Mouse (Mus musculus): Measurements from ENCODE around the gene Gins2. TPM values are rescaled to one million over a fixed set of nuclear protein-coding genes. Genes with fewer than 3 reads are reported as not detected.
A peak's percentile ranks its signal among the peaks of the same experiment; 100 is the strongest.

Gene Gins2
- polyA plus RNA-seq, 1 experiment = 48.3 TPM

DNA sequence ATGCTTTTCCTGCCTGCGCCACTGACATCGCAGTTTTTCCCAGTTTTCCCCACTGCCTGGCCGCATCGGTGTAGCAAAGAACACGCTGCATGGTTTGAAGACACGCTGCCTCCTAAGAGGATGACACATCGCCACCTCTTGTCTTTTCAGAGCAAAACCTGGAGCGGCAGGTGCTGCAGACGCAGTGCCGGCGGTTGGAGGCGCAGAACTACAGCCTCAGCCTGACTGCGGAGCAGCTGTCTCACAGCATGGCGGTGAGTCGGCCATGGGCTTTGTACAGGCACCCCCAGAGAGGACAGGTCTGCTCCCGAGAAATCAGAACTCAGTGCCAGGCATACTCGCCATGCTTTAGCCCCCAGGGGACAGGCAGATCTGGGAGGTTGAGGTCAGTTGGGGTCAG, 11.3 kb downstream of the Gins2 start:
- 98% methylated on average over 17 of the region's 17 CpGs for WGBS
- no peak overlapping the region for H3K27ac ChIP-seq (ENCODE audit: control insufficient read depth, insufficient read depth, low read length)
- H3K4me3 ChIP-seq (ENCODE audit: control insufficient read depth, insufficient read depth, low read length) = no peak overlapping the region
- DNase-seq = no peak
- no peaks in the 10 kb centered on the region for H3K27me3 ChIP-seq (ENCODE audit: control insufficient read depth, insufficient read depth, low read length)
- H3K4me1 ChIP-seq (replicated peaks; ENCODE audit: control insufficient read depth, insufficient read depth, low read length) = no peaks in the 10 kb centered on the region
- H3K36me3 ChIP-seq (ENCODE audit: control insufficient read depth, insufficient read depth, low read length) = peaks cover 76% of the 10 kb centered on the region
- TF ChIP-seq POLR2A (IDR thresholded peaks at IDR 0.05; ENCODE audit: control insufficient read depth, extremely low read depth, insufficient read depth, low read length, poor library complexity) = no peak
- TF ChIP-seq CTCF (IDR thresholded peaks at IDR 0.05; ENCODE audit: borderline replicate concordance, control insufficient read depth, extremely low read depth, insufficient read depth, low read length, poor library complexity) = no peak

DNA sequence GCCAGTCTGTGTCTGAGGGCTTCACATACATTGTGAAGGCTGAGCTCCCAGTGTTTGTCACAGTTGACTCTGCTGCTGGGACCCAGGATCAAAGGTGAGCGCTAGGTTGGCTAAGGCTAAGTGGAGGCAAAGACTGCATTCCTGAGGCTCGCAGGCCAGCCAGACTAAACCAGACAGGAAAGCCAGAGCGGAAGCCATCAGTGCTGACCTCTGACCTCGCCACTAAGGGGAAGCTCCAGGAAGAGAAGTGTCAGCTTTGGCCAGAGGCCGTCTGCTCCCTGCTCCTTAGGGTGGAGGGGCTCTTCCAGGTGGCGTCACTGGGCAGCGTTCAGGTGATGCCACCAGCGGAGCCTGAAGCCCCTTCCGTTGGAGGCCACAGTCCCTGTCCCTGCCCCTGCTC, 13.3 kb downstream of the Gins2 start:
- TF ChIP-seq CTCF (IDR thresholded peaks at IDR 0.05; ENCODE audit: borderline replicate concordance, control insufficient read depth, extremely low read depth, insufficient read depth, low read length, poor library complexity) (no peak), POLR2A (IDR thresholded peaks at IDR 0.05; ENCODE audit: control insufficient read depth, extremely low read depth, insufficient read depth, low read length, poor library complexity) (no peak)
- no peaks in the 10 kb centered on the region for H3K27me3 ChIP-seq (ENCODE audit: control insufficient read depth, insufficient read depth, low read length)
- no peak for DNase-seq
- H3K4me3 ChIP-seq (ENCODE audit: control insufficient read depth, insufficient read depth, low read length) = no peak overlapping the region
- peaks cover 6% of the 10 kb centered on the region for H3K4me1 ChIP-seq (replicated peaks; ENCODE audit: control insufficient read depth, insufficient read depth, low read length)
- 94% methylated on average over 9 of the region's 9 CpGs for WGBS
- H3K27ac ChIP-seq (ENCODE audit: control insufficient read depth, insufficient read depth, low read length) = no peak overlapping the region
- peaks cover 96% of the 10 kb centered on the region for H3K36me3 ChIP-seq (ENCODE audit: control insufficient read depth, insufficient read depth, low read length)

DNA sequence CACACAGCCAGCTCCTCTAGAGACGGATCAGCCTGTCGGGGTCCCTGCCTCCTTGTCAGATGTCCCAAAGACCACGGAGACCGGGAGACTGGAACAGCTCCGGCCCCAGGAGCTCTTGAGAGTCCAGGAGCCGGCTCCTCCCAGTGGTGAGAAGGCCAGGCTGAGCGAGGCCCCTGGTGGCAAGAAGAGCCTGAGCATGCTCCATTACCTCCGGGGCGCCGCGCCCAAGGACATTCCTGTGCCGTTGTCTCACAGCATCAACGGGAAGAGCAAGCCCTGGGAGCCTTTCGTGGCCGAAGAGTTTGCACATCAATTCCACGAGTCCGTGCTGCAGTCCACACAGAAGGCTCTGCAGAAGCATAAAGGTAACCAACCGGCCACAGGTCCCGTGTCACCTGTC, 14.2 kb downstream of the Gins2 start:
- 94% methylated on average over 19 of the region's 19 CpGs for WGBS
- H3K36me3 ChIP-seq (ENCODE audit: control insufficient read depth, insufficient read depth, low read length) = peaks cover 97% of the 10 kb centered on the region
- no peak overlapping the region for H3K4me3 ChIP-seq (ENCODE audit: control insufficient read depth, insufficient read depth, low read length)
- no peak overlapping the region for H3K27ac ChIP-seq (ENCODE audit: control insufficient read depth, insufficient read depth, low read length)
- peaks cover 6% of the 10 kb centered on the region for H3K4me1 ChIP-seq (replicated peaks; ENCODE audit: control insufficient read depth, insufficient read depth, low read length)
- DNase-seq = no peak
- no peaks in the 10 kb centered on the region for H3K27me3 ChIP-seq (ENCODE audit: control insufficient read depth, insufficient read depth, low read length)
- TF ChIP-seq CTCF (IDR thresholded peaks at IDR 0.05; ENCODE audit: borderline replicate concordance, control insufficient read depth, extremely low read depth, insufficient read depth, low read length, poor library complexity) (no peak), POLR2A (IDR thresholded peaks at IDR 0.05; ENCODE audit: control insufficient read depth, extremely low read depth, insufficient read depth, low read length, poor library complexity) (no peak)

DNA sequence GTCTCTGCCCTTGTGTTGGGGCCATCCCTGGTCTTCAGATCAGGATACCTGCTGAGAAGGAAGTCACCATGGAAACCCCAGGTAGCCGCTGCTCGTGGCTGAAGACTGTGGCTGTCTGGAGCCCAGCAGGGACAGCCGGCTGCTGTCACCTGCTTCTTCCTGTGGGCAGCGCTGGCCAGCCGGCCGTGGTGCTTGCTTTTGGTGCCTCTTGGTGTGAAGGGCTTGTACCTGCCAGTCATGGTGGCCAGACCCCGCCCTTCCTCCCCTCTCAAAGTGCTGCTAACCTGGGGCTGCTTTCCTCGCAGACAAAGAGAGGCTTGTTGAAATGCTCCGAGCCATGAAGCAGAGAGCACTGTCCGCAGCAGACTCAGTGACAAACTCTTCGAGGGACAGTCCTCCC, 15.2 kb downstream of the Gins2 start:
- Histone ChIP-seq H3K4me3 (ENCODE audit: control insufficient read depth, insufficient read depth, low read length) (no peak overlapping the region), H3K27ac (ENCODE audit: control insufficient read depth, insufficient read depth, low read length) (no peak overlapping the region), H3K36me3 (ENCODE audit: control insufficient read depth, insufficient read depth, low read length) (peaks cover 99% of the 10 kb centered on the region), H3K4me1 (replicated peaks; ENCODE audit: control insufficient read depth, insufficient read depth, low read length) (peaks cover 6% of the 10 kb centered on the region), H3K27me3 (ENCODE audit: control insufficient read depth, insufficient read depth, low read length) (no peaks in the 10 kb centered on the region)
- TF ChIP-seq POLR2A (IDR thresholded peaks at IDR 0.05; ENCODE audit: control insufficient read depth, extremely low read depth, insufficient read depth, low read length, poor library complexity) = no peak
- no peak for TF ChIP-seq CTCF (IDR thresholded peaks at IDR 0.05; ENCODE audit: borderline replicate concordance, control insufficient read depth, extremely low read depth, insufficient read depth, low read length, poor library complexity)
- DNase-seq = no peak
- WGBS = 91% methylated on average over 11 of the region's 11 CpGs

DNA sequence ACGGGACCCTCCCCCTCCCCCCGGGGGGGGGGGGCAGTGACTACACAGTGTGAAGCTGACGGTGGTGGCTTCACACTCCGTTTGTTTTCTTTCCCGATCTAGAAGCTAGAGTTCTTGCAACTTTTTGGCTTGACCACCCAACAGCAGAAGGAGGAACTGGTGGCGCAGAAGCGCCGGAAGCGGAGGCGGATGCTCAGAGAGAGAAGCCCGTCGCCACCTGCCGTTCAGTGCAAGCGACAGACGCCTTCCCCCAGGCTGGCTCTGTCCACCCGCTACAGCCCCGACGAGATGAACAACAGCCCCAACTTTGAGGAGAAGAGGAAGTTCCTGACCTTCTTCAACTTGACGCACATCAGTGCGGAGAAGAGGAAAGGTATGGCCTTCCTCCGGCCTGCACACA, 16.6 kb downstream of the Gins2 start:
- Histone ChIP-seq H3K27ac (ENCODE audit: control insufficient read depth, insufficient read depth, low read length) (no peak overlapping the region), H3K4me1 (replicated peaks; ENCODE audit: control insufficient read depth, insufficient read depth, low read length) (peaks cover 6% of the 10 kb centered on the region), H3K4me3 (ENCODE audit: control insufficient read depth, insufficient read depth, low read length) (no peak overlapping the region), H3K36me3 (ENCODE audit: control insufficient read depth, insufficient read depth, low read length) (peaks cover 99% of the 10 kb centered on the region), H3K27me3 (ENCODE audit: control insufficient read depth, insufficient read depth, low read length) (no peaks in the 10 kb centered on the region)
- TF ChIP-seq CTCF (IDR thresholded peaks at IDR 0.05; ENCODE audit: borderline replicate concordance, control insufficient read depth, extremely low read depth, insufficient read depth, low read length, poor library complexity) (peak; percentile 30; the same call in 1 of the 2 replicates), POLR2A (IDR thresholded peaks at IDR 0.05; ENCODE audit: control insufficient read depth, extremely low read depth, insufficient read depth, low read length, poor library complexity) (no peak)
- DNase-seq = peak; percentile 50
- 48% methylated on average over 21 of the region's 21 CpGs for WGBS

DNA sequence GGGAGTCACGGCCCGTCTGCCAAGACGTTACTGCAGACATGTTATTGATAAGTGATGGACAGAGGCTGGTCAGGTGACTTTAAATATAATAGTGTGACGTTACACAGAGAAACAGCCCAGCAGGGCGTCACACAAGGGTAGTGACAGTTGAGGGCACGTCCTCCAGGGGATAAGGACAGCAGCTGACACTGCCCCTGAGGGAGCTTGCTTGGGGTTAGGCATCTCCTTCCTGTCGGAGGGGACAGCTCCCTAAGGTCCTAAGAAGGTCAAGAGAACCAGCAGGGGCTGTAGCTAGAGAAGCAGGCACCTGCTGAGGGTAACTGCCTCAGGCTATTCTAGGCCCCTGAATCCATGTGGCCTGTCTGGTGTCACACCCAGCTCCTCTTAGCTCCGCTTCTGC, 17.5 kb downstream of the Gins2 start:
- no peak for TF ChIP-seq POLR2A (IDR thresholded peaks at IDR 0.05; ENCODE audit: control insufficient read depth, extremely low read depth, insufficient read depth, low read length, poor library complexity)
- no peak for TF ChIP-seq CTCF (IDR thresholded peaks at IDR 0.05; ENCODE audit: borderline replicate concordance, control insufficient read depth, extremely low read depth, insufficient read depth, low read length, poor library complexity)
- Histone ChIP-seq H3K4me1 (replicated peaks; ENCODE audit: control insufficient read depth, insufficient read depth, low read length) (peaks cover 6% of the 10 kb centered on the region), H3K27ac (ENCODE audit: control insufficient read depth, insufficient read depth, low read length) (no peak overlapping the region), H3K27me3 (ENCODE audit: control insufficient read depth, insufficient read depth, low read length) (no peaks in the 10 kb centered on the region), H3K36me3 (ENCODE audit: control insufficient read depth, insufficient read depth, low read length) (peaks cover 99% of the 10 kb centered on the region), H3K4me3 (ENCODE audit: control insufficient read depth, insufficient read depth, low read length) (no peak overlapping the region)
- WGBS = 96% methylated on average over 8 of the region's 8 CpGs
- DNase-seq = no peak
